Mouse (Mus musculus) megakaryocyte-erythroid progenitor cell, adult 5-6 weeks (primary cell): ENCODE data around the gene Larp4. TPM values are rescaled to one million over a fixed set of nuclear protein-coding genes. Genes with fewer than 3 reads are reported as not detected.

ENCODE experiments used
- ATAC-seq: replicated peaks from 2 replicates; pipeline ENCODE4 v1.8.0; 2016; ENCODE audit warnings: mild to moderate bottlenecking, inconsistent platforms; ENCODE audit not compliant: severe bottlenecking, poor library complexity, low FRiP score, low TSS enrichment
- total RNA-seq, 2 experiments: library from RNA; stranded (forward) in 1 of 2; stranded (reverse) in 1 of 2; fragments of 200-1000, 215-1000 nt in 1 of 2; fragments of >200 nt in 1 of 2; fragmentation: Nextera tagmentation in 1 of 2; gene quantifications; 2 replicates each; pipeline ENCODE4 v1.2.3; 2014 to 2017

Larp4 gene
- total RNA-seq, 2 experiments from 2014 or later, result 103 to 121 TPM

DNA sequence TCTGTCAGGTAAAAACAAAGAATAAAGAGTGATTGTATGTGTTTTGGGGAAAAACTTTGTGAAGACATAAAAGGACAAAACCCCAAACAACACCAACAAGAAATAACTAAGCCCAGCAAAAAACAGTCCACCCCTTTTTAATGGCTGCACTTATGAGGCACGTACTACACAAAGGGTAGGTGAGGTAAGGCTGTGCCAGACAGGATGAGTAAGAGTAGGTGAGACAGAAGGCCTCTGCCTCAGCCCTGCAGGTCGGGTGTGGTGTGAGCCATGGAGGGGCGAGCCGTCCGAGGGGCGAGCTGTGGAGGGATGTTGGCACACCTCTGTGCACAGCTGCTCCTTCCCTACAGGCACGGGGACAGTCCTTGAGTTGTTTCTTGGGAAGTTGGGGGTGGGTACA lies 81.1 kb downstream of the Larp4 start:
- ATAC-seq, result no peak

DNA sequence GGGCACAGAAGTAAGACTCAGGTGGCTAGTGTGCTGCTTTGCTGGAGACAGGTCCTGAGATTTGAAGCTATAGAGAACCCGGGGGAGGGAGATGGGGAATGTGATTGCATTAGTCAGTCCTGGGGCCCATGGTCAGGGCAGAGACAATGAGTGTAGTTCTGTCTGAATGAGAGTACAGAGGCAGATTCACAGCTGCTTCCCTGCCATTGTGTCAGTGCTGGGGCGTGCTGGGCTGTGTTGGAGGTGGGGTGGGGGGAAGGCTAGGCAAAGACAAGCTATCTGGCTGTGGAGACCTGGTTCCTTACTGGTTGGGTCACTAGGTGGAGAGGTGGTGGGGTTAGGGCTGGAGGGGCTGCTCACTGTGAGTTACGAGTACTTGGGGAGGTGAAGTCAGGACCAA lies 82.9 kb downstream of the Larp4 start:
- no peak for ATAC-seq

DNA sequence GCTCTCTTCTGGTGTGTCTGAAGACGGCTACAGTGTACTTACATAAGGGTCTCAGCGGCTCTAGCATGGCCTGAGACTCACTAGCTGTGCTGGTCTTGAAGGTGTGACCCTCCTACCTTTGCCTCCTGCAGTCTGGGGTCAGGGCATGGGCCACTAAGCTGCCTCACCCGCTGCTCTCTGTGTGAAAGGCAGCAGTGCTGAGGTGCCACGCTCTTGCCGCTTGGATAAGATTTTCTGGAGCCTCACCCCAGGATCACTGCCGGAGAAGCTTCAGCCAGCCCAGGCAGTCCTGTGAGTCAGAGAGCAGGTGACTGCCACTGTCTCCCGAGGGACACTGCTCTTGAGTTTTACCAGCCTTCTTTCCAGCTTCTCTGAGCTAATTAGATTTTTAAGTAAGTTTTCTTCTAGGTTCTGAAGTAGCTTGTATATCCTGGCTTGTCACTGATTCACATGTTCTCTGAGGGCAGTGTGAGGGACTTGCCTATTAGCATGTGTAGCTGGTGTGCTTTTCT lies 86.6 kb downstream of the Larp4 start:
- no peak for ATAC-seq

DNA sequence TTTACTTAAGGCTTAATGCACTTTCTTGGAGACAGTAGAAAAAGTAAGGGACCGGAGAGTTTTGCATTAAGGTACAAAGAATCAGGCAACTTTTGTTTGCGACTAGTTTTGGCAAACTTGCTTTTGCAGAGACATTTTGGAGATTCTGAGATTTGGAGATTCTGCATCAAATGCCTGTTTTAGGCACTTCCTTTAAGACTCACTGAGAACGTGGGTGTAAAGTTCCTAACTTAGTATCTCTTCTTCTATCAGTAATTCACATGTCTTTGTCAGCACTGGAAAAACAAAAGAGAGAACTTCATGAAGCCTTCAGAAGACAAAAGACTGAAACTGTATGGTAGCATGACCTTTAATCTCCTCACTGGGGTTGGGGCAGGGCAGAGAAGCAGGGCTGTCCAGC lies 87.8 kb downstream of the Larp4 start:
- ATAC-seq, result no peak

DNA sequence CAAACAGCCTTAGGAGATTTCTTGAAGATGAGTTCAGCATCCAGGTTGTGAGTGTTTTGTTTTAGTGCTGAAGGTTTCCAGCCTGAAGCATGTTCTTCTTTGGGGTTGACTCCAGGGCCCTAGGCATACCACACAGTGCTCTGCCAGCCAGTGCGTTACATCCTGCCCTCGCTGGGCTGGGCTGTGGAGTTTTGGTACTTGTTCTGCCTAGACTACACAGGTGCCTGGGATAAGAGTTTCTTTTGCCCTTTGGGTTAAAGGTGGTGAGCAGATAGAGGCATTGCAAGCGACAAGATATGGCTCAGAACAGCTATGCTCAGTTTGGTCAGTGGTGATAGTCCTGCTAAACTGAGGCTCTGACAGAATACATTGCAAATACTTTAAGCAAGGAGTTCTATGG lies 88.3 kb downstream of the Larp4 start:
- peak; percentile 92 for ATAC-seq

DNA sequence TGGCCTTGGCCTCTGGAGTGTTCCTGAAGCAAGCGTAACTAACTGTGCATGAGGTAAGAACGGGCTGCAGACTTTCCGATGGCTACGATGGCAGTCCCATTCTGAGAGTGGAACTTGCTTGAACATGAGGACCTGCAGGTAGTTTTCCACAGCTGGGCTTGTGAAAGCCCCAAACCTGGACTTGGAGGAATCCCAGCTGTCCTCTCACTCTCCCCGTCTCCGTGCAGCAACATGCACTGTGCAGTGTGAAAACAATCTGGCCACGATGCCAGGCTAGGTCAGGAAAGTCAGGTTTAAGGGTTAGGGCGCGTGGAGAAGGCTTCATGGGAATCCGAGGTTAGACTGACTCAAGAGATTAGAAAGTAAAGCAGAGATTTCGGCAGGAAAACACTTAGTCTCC lies 89.0 kb downstream of the Larp4 start:
- no peak for ATAC-seq

DNA sequence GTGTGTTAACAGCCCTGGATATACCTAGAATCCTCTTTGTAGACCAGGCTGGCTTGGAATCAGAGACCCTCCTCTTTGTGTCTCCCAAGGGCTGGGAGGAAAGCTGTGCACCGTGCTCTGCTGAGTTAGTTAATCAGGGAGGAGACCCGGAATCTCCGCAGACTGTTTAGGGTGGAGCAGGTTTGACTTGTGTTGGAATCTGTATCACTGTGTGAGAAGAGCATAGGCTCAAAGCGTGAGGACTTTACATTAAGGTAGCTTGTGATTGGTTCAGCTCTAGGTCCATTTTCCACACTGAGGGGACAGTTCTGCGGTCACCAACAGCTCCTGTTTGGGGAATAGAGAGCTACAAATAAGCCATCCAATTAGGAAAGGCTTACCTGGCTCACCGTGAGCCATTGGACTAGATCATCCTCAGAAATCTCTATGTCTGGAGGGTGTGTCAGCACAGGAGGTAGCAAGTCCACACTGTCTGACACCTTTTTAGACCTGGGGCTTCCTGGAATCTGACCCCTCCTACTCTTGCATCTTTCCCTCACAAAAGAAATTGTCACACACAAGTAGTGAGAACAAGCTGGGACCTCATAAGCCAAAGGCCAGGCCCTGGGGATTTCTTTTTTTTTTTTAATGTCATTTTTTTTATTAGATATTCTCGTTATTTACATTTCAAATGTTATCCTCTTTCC lies 89.9 kb downstream of the Larp4 start:
- no peak for ATAC-seq

DNA sequence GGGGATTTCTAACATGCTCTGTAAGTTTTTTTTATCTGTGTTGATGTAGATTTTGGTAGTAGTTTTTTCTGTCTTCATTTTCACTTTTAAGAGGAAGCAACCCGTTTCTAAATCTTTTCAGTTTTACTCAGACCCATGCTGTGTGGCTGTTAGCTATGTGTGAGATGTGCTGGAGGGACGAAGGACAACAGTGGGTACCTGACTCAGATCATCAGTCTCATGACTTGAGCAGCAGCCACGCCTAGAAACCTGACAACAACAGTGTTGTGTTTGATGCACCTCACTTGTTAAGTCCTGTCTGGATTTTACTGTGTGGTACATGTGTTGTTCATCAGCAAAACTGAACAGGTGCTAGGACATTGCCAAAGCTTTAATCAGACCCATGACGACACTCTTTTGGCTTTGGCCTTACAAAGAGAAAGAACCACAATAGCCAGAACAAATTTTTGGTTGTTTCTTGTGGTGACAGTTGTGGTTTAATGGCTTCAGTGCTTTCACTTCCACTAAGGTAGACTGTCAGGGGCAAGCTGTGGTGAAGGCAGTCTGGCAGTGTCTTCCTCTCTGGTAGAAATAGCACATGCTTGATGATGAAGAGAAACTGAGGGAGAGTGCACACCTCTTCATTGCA lies 90.8 kb downstream of the Larp4 start:
- no peak for ATAC-seq

DNA sequence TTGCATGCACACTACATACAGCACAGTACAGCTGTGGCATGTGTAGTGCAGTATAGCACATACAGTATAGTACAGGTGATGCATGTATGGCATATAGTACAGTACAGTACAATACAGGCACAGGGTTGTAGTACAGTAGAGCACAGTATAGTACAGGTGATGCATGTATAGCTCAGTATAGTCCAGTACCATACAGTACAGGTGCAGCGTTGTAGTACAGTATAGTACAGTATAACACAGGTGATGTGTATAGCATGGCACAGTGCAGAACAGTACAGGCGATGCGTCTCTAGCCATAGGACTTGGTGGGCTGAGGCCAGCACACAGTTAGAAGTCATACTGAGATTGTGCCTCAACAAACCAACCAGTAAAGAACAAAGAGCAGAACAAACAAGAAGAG lies 91.5 kb downstream of the Larp4 start:
- ATAC-seq, result no peak

DNA sequence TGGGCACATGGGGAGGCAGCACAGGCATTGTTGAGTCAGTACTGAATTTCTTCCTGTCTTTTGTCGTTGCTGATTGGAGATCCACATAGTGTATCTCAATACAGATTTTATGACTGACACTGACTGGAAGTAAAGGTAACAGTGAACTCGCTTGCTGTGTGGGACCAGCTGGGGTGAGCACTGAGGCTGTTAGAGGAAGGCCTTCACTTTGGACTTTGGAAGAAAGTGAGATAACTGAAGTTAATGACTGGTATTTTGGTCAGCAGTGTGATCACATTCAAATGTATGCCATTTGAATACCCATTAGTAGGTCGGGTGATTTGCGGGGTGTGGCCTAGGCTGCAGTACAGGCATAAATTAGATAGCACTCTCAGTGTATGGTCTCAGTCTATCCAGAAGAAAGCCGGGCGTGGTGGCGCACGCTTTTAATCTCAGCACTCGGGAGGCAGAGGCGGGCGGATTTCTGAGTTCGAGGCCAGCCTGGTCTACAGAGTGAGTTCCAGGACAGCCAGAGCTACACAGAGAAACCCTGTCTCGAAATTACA lies 93.4 kb downstream of the Larp4 start:
- peak; percentile 73 for ATAC-seq

Other genes with a start within 250 kb of the Larp4 start
- 60.9 and 68.1 TPM in 2 replicates for gene Cox14, start 244.4 kb upstream of the Larp4 start, total RNA-seq (2014; fragmentation: Nextera tagmentation)
- 17.2 and 30.4 TPM in 2 replicates for gene Cox14, start 244.4 kb upstream of the Larp4 start, total RNA-seq (2017)
- 2.4 and 7.2 TPM in 2 replicates for gene Cers5, start 197.2 kb upstream of the Larp4 start, total RNA-seq (2014; fragmentation: Nextera tagmentation)
- gene Cers5, start 197.2 kb upstream of the Larp4 start, total RNA-seq (2017), result 2.2 and 8.3 TPM in 2 replicates
- 0.09 TPM in 1 of 2 replicates, not detected in the other for gene Lima1, start 94.6 kb upstream of the Larp4 start, total RNA-seq (2014; fragmentation: Nextera tagmentation)
- 0.11 TPM in 1 of 2 replicates, not detected in the other for gene Lima1, start 94.6 kb upstream of the Larp4 start, total RNA-seq (2017)
- not detected in 2 replicates for gene Fam186a, start 3.0 kb upstream of the Larp4 start, total RNA-seq (2014; fragmentation: Nextera tagmentation)
- gene Fam186a, start 3.0 kb upstream of the Larp4 start, total RNA-seq (2017), result not detected in 2 replicates
- 10.6 and 14.5 TPM in 2 replicates for gene Dip2b, start 68.6 kb downstream of the Larp4 start, total RNA-seq (2014; fragmentation: Nextera tagmentation)
- 6.1 and 14.0 TPM in 2 replicates for gene Dip2b, start 68.6 kb downstream of the Larp4 start, total RNA-seq (2017)